Mouse (Mus musculus) thymus, postnatal 10 days (tissue): ENCODE measurements at regions not wholly inside any gene's neighbourhood (a gene's known extent, or its start where the extent isn't known, plus 50 kb on each side); places are given as distances from the start of the nearest gene placed in this dataset.
A peak's percentile ranks its signal among the peaks of the same experiment; 100 is the strongest.

Source experiments
- DNase-seq, 2 experiments: peaks; one replicate each; pipeline ENCODE4 v3.0.0; 2021; ENCODE audit warnings: low spot score in 2 of 2

GRCm38 (mm10) chr13:112073519-112074406 lies 214.5 kb upstream of the Ankrd55 start:
- no peak for DNase-seq

- no peak for DNase-seq
These were observed 212.3 kb upstream of the Ankrd55 start for GRCm38 (mm10) chr13:112075847-112076479.

GRCm38 (mm10) chr13:112078088-112078487 lies 210.2 kb upstream of the Ankrd55 start:
- DNase-seq, result no peak

GRCm38 (mm10) chr13:112081935-112082334 lies 206.3 kb upstream of the Ankrd55 start:
- no peak for DNase-seq

- no peak for DNase-seq
These were observed 203.6 kb upstream of the Ankrd55 start for GRCm38 (mm10) chr13:112084484-112085278.

GRCm38 (mm10) chr13:112088312-112088771 lies 199.9 kb upstream of the Ankrd55 start:
- no peak for DNase-seq

- no peak for DNase-seq
These were observed 197.5 kb upstream of the Ankrd55 start for GRCm38 (mm10) chr13:112090737-112091136.

GRCm38 (mm10) chr13:112095595-112096139 lies 192.6 kb upstream of the Ankrd55 start:
- DNase-seq, result no peak

GRCm38 (mm10) chr13:112099953-112100591 lies 188.2 kb upstream of the Ankrd55 start:
- DNase-seq, result no peak

- DNase-seq, result peak; percentile 17 to 41
These were observed 187.4 kb upstream of the Ankrd55 start for GRCm38 (mm10) chr13:112100592-112101420.

GRCm38 (mm10) chr13:112101421-112101756 lies 186.9 kb upstream of the Ankrd55 start:
- DNase-seq, result no peak

- no peak for DNase-seq
These were observed 182.3 kb upstream of the Ankrd55 start for GRCm38 (mm10) chr13:112105953-112106352.

- DNase-seq, result no peak
These were observed 173.5 kb upstream of the Ankrd55 start for GRCm38 (mm10) chr13:112114741-112115201.

GRCm38 (mm10) chr13:112116101-112116726 lies 172.0 kb upstream of the Ankrd55 start:
- no peak for DNase-seq

GRCm38 (mm10) chr13:112118564-112118963 lies 169.7 kb upstream of the Ankrd55 start:
- no peak for DNase-seq

- DNase-seq, result no peak
These were observed 168.6 kb upstream of the Ankrd55 start for GRCm38 (mm10) chr13:112119611-112120041.

- no peak for DNase-seq
These were observed 167.9 kb upstream of the Ankrd55 start for GRCm38 (mm10) chr13:112120346-112120745.

GRCm38 (mm10) chr13:112121110-112121509 lies 167.1 kb upstream of the Ankrd55 start:
- DNase-seq, result no peak

GRCm38 (mm10) chr13:112122842-112123373 lies 165.3 kb upstream of the Ankrd55 start:
- no peak for DNase-seq
